Mouse (Mus musculus) ES-Bruce4 (cell line): ENCODE data around the gene Mxd3.

Experiments used
- CTCF ChIP-seq: IDR thresholded peaks from one replicate; pipeline ENCODE4 v1.8.1; 2011; ENCODE audit warnings: low read depth, low read length
- POLR2A ChIP-seq: IDR thresholded peaks from one replicate; pipeline ENCODE4 v1.8.1; 2011; ENCODE audit warnings: low read length; ENCODE audit not compliant: insufficient read depth

- TF ChIP-seq CTCF (no peak), POLR2A (no peak)
Observed at GRCm38 (mm10) chr13:55338131-55339054, 8.8 kb upstream of the Mxd3 start.
